Mouse (Mus musculus) embryonic facial prominence, embryonic 10.5 days (tissue): ENCODE measurements around the gene Ngef. TPM values are rescaled to one million over a fixed set of nuclear protein-coding genes. Genes with fewer than 3 reads are reported as not detected.

Source experiments
- DNase-seq: peaks from one replicate; pipeline ENCODE4 v3.0.0-alpha.2; 2017; ENCODE audit warnings: low spot score
- H3K27ac ChIP-seq: fragments of 300-500 bp; sonication (generic); replicated peaks from 2 replicates; pipeline ENCODE4 v1.5.1; 2016; ENCODE audit warnings: mild to moderate bottlenecking
- H3K27me3 ChIP-seq: fragments of 300-500 bp; sonication (generic); replicated peaks from 2 replicates; pipeline ENCODE4 v1.6.1; 2016; ENCODE audit warnings: low read depth, mild to moderate bottlenecking; ENCODE audit not compliant: poor library complexity, severe bottlenecking
- H3K36me3 ChIP-seq: fragments of 300-500 bp; sonication (generic); replicated peaks from 2 replicates; pipeline ENCODE4 v1.6.1; 2016; ENCODE audit warnings: mild to moderate bottlenecking, moderate library complexity
- H3K4me1 ChIP-seq: fragments of 300-500 bp; sonication (generic); 2 replicates; pipeline ENCODE4 v1.6.1; 2016
- H3K4me3 ChIP-seq: fragments of 300-500 bp; sonication (generic); 2 replicates; pipeline ENCODE4 v1.5.1; 2016; ENCODE audit warnings: mild to moderate bottlenecking, moderate library complexity
- H3K9me3 ChIP-seq: fragments of 300-500 bp; sonication (generic); 2 replicates; pipeline ENCODE4 v1.6.1; 2016; ENCODE audit warnings: mild to moderate bottlenecking
- WGBS: fragments of 180-500 bp; shearing (Covaris S2); methylation state at CpG from one replicate; pipeline ENCODE4 v1.1.7; 2016; 5-methylcytosine and 5-hydroxymethylcytosine counted together
- polyA plus RNA-seq: library from polyadenylated mRNA; unstranded; fragments of >200 nt; fragmentation: Nextera tagmentation; extraction: Ambion mirVana; gene quantifications from 2 replicates; pipeline ENCODE4 v1.2.1, GENCODE M21; 2016

The Ngef gene
- polyA plus RNA-seq, 1 experiment from 2014 or later = 1.7 TPM

DNA sequence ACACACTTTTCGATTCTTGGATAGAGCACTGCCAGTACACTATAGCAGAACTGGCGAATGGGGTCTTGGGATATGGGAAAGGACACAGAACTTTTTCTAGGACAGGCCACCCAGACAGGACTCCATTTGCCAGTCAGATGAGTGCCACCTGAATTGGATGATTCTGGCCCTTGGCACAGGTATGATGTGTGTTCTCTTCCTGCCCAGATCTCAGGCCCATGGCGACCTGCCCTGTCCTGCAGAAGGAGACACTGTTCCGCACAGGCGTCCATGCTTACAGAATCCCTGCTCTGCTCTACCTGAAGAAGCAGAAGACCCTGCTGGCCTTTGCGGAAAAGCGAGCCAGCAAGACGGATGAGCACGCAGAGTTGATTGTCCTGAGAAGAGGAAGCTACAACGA is 21.0 kb upstream of the Ngef start:
- no peaks in the 10 kb centered on the region; the same call in 1 of the 2 replicates for H3K27me3 ChIP-seq
- WGBS = 91% methylated on average over 10 of the region's 10 CpGs
- H3K9me3 ChIP-seq = no peaks in the 10 kb centered on the region
- H3K4me1 ChIP-seq = no peaks in the 10 kb centered on the region
- no peak overlapping the region for H3K4me3 ChIP-seq
- H3K36me3 ChIP-seq = no peaks in the 10 kb centered on the region
- no peak overlapping the region for H3K27ac ChIP-seq
- DNase-seq = no peak

DNA sequence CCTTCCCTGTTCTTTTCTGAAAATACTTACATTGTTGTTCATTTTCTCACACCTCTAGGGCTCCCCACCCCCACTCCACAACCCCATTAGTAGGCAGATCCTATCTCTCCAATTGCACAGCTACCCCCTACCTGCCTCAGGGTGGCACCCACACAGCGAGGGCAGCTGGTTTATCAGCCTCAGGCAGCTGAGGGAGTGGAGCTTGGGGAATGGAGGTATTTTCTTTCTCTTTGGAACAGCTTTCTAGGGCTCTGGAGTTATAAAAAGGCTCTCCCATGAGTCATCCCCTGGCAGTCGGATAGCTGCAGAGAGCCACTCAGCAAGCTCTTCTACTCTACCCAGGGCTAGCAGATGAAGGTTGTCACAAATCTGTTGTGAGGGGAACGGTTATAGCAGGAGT is 20.6 kb upstream of the Ngef start:
- no peak overlapping the region for H3K4me3 ChIP-seq
- H3K27ac ChIP-seq = no peak overlapping the region
- H3K27me3 ChIP-seq = no peaks in the 10 kb centered on the region; the same call in 1 of the 2 replicates
- DNase-seq = no peak
- no peaks in the 10 kb centered on the region for H3K36me3 ChIP-seq
- H3K9me3 ChIP-seq = no peaks in the 10 kb centered on the region
- WGBS = 76% methylated on average over 3 of the region's 3 CpGs
- H3K4me1 ChIP-seq = no peaks in the 10 kb centered on the region

DNA sequence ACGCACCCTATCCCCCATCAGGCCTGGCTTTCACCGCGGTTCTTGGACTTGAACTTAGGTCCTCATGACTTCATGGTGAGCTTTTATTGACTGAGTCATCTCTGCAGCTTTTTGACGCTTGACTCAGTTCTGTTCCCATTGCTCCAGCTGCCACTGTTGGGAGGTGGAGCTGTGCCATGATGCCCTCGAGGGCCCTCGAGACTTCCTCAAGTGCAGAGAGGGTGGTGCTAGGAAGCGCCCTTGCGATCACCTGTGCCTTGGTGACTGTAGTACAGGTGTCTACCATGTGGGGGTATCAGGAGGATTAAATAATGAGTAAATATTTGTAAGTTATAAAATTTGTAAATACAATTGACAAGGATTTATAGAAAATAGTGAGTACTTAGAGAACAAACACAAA is 16.3 kb upstream of the Ngef start:
- no peaks in the 10 kb centered on the region for H3K9me3 ChIP-seq
- DNase-seq = no peak
- no peaks in the 10 kb centered on the region for H3K36me3 ChIP-seq
- H3K4me1 ChIP-seq = no peaks in the 10 kb centered on the region
- WGBS = 87% methylated on average over 8 of the region's 8 CpGs
- H3K27ac ChIP-seq = no peak overlapping the region
- H3K4me3 ChIP-seq = no peak overlapping the region
- no peaks in the 10 kb centered on the region; the same call in 1 of the 2 replicates for H3K27me3 ChIP-seq

DNA sequence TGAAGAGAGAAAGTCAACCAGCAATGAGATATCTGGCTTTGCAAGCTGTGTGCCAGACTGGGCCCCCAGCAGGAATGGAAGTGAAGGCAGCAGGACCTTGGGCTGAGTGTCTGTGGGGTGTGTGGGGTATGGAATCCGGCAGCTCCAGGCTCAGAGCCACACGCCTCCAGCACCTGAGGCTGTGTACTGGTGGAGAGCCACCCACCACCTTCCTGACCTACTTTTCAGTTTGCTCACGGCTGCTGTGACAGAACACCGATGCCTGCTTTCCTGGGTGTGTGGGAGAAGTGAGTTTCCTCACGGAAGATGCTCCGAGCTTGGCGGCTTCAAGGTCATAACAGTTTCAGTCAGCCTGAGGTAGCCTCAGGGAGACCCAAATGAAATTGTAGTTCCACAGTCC is 15.5 kb upstream of the Ngef start:
- Histone ChIP-seq H3K4me1 (no peaks in the 10 kb centered on the region), H3K27me3 (no peaks in the 10 kb centered on the region; the same call in 1 of the 2 replicates), H3K27ac (no peak overlapping the region), H3K4me3 (no peak overlapping the region), H3K36me3 (no peaks in the 10 kb centered on the region), H3K9me3 (no peaks in the 10 kb centered on the region)
- 92% methylated on average over 7 of the region's 7 CpGs for WGBS
- no peak for DNase-seq

DNA sequence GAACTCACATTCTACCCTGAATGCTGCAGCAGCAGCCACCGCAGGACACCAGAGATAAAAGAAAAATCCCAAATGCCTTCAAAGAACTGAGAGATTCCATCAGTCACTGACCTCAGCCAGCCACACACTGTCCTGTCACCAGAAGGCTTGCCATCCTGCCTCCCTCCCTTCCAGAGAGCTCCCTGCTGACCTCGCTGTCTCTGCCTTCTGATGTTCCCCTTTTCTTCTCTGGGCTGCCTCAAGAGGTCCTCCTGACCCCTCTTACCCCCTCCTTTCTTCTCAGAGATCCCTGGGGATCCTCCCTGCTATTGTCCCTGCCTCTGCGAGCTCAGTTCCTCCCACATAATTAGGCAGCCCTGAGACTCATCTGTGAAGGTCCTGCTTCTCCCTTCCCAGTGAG is 7.2 kb upstream of the Ngef start:
- no peak overlapping the region for H3K27ac ChIP-seq
- H3K36me3 ChIP-seq = no peaks in the 10 kb centered on the region
- DNase-seq = peak; percentile 20
- H3K27me3 ChIP-seq = peaks cover 26% of the 10 kb centered on the region
- 4% methylated on average over 3 of the region's 3 CpGs for WGBS
- peaks cover 9% of the 10 kb centered on the region; the same call in 1 of the 2 replicates for H3K4me1 ChIP-seq
- no peaks in the 10 kb centered on the region for H3K9me3 ChIP-seq
- H3K4me3 ChIP-seq = no peak overlapping the region

DNA sequence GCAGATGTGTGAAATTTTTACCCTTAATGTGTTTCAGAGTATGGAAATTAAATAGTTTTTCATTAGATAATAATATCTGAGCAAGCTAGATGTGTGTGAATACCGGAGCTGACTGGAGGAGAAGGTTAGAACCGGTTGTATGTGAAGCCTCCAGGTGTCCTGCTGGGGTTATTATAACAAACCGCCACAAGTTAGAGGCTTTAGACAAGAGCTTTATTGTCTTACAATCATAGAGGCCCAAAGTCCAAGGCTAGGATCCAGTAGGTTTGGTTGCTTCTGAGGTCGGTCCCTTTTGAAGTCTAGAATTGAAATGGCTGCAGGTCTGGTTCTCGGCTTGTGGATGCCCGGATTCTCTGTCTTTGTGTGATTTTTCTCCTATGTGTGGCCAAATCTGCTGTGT is 5.3 kb upstream of the Ngef start:
- H3K4me3 ChIP-seq = no peak overlapping the region
- H3K4me1 ChIP-seq = peaks cover 9% of the 10 kb centered on the region
- peaks cover 26% of the 10 kb centered on the region for H3K27me3 ChIP-seq
- no peaks in the 10 kb centered on the region for H3K9me3 ChIP-seq
- no peak overlapping the region for H3K27ac ChIP-seq
- 84% methylated on average over 6 of the region's 6 CpGs for WGBS
- no peaks in the 10 kb centered on the region for H3K36me3 ChIP-seq
- no peak for DNase-seq

DNA sequence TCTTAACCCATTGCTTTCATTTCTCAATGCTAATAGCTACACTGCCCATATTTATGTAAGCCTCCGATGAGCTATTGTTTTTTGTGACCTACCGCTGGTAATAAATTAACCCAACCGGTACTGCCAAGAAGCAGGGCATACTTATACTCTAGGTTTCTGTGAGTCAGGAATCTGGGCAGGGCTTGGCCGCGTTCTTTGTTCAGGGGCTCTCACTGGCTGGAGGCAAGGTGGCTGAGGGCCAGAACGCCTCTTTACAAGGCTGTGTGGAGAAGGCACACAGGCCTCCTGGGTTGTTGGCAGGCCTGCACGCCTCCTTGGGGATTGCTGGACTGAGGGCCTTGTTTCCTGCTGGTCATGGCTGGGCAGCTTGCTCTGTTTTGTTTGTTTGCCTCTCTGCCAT is 1.1 kb upstream of the Ngef start:
- 81% methylated on average over 7 of the region's 7 CpGs for WGBS

DNA sequence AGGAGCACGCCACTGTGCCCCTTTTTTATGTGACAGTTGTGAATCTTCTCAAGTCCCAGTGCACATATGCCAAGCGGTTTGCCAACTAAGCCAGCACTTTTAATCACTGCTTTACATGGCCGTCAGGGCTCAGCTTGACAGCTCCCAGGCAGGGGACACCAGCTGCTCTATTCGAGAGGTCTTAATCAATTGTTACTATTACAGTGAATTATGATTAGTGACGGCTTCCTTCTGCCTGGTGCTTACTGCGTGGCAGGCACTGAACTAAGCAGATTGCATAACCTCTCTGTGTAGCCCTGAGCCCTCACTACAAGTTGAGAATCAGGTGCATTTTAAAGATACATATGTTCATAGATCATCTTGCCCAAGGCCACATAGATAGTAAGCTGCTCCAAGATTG is 683 bp upstream of the Ngef start:
- Histone ChIP-seq H3K27ac (no peak overlapping the region), H3K36me3 (no peaks in the 10 kb centered on the region), H3K4me1 (peaks cover 5% of the 10 kb centered on the region; the same call in 1 of the 2 replicates), H3K27me3 (no peaks in the 10 kb centered on the region), H3K4me3 (no peak overlapping the region), H3K9me3 (no peaks in the 10 kb centered on the region)
- WGBS = 78% methylated on average over 6 of the region's 6 CpGs
- DNase-seq = no peak

More for the DNA sequence above, 1.1 kb upstream of the Ngef start:
- H3K27ac ChIP-seq = no peak overlapping the region
- no peak for DNase-seq
- no peak overlapping the region for H3K4me3 ChIP-seq
- no peaks in the 10 kb centered on the region for H3K36me3 ChIP-seq
- peaks cover 5% of the 10 kb centered on the region; the same call in 1 of the 2 replicates for H3K4me1 ChIP-seq
- no peaks in the 10 kb centered on the region for H3K9me3 ChIP-seq
- H3K27me3 ChIP-seq = no peaks in the 10 kb centered on the region

DNA sequence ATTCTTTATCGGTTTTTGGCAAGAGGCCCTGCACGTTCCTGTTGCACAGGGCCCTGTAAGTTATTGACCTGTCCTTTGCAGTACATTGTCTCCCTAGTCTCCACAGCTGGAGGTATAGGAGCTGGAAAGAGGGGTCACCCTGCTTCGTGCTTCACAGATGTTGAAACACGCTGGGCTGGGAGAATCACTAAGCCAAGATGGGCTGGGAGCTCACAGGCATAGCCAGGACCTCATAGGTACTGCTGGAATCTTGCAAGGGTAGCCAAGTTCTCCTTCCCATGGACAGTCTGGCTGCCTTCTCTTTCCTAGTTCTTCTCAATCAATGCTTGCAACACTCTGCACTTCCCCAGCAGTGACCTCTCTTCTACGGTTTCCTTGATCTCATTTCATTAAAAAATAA is 409 bp downstream of the Ngef start:
- WGBS = 83% methylated on average over 5 of the region's 5 CpGs
- no peak overlapping the region for H3K4me3 ChIP-seq
- H3K9me3 ChIP-seq = no peaks in the 10 kb centered on the region

DNA sequence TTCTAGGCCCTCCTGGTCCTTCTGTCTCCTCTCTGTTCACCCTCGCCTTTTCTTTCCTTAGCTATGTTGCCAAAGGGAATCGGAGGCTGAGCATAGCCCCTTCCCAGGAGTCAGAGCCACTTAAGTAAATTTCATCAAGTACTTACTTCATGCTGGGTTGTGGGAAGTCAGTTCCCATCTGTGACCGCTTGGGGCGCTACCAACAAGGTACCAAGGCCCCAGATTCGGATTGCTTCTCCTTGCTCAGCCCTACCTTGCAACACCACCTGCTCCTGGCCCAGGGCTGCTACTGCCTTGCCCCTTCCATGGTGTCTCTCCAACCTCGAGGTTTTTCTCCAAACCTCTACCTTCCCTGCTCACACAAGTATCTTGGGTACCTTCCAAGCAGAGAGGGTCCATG is 5.3 kb downstream of the Ngef start:
- Histone ChIP-seq H3K27me3 (no peaks in the 10 kb centered on the region), H3K4me3 (no peak overlapping the region), H3K27ac (no peak overlapping the region), H3K36me3 (no peaks in the 10 kb centered on the region), H3K4me1 (peaks cover 5% of the 10 kb centered on the region; the same call in 1 of the 2 replicates), H3K9me3 (no peaks in the 10 kb centered on the region)
- 44% methylated on average over 6 of the region's 6 CpGs for WGBS
- peak; percentile 17 for DNase-seq

More for the DNA sequence above, 409 bp downstream of the Ngef start:
- H3K27ac ChIP-seq = no peak overlapping the region
- peaks cover 5% of the 10 kb centered on the region; the same call in 1 of the 2 replicates for H3K4me1 ChIP-seq
- H3K27me3 ChIP-seq = no peaks in the 10 kb centered on the region
- H3K36me3 ChIP-seq = no peaks in the 10 kb centered on the region
- DNase-seq = no peak

DNA sequence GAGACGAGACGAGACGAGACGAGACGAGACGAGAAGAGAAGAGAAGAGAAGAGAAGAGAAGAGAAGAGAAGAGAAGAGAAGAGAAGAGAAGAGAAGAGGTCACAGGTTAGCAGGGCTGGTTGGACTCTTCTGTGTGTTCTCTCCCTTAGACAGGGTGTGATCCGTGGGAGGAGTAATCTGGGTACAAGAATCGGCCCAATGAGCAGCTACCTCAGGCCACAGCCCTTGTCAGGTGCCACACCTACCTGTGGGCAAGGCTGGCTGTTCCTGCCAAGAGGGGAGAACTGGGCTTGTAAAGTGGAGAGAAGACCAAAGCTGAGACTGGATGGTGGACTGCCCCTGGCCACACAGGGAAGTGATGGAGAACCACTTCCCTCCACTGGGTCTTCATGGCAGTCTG is 7.9 kb downstream of the Ngef start:
- WGBS = 92% methylated on average over 8 of the region's 8 CpGs
- Histone ChIP-seq H3K9me3 (no peaks in the 10 kb centered on the region), H3K27me3 (no peaks in the 10 kb centered on the region), H3K27ac (no peak overlapping the region), H3K4me3 (no peak overlapping the region), H3K36me3 (no peaks in the 10 kb centered on the region), H3K4me1 (peaks cover 9% of the 10 kb centered on the region; the same call in 1 of the 2 replicates)
- no peak for DNase-seq

DNA sequence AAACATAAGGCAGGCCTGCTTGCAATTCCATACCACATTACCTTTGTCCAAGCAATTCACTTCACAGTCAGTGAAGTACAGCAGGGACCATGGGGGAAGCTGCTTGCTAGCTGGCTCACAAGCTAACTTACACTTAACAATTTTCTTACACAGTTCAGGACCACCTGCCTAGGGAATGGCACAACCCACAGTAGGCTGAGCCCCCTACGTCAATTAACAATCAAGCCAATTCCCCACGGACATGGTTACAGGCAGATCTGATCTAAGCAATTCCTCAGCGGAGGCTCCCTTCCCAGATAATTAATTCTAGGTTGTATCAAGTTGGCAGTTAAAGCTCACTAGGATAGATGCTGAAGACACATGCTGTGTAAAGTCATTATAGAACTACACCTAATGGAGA is 10.7 kb downstream of the Ngef start:
- no peak overlapping the region for H3K4me3 ChIP-seq
- H3K27me3 ChIP-seq = 0 out of 2 replicates have a peak, but pooled peaks cover 4% of the 10 kb centered on the region
- no peaks in the 10 kb centered on the region for H3K36me3 ChIP-seq
- peaks cover 9% of the 10 kb centered on the region; the same call in 1 of the 2 replicates for H3K4me1 ChIP-seq
- no peak for DNase-seq
- 71% methylated on average over 3 of the region's 3 CpGs for WGBS
- no peak overlapping the region for H3K27ac ChIP-seq
- H3K9me3 ChIP-seq = no peaks in the 10 kb centered on the region

DNA sequence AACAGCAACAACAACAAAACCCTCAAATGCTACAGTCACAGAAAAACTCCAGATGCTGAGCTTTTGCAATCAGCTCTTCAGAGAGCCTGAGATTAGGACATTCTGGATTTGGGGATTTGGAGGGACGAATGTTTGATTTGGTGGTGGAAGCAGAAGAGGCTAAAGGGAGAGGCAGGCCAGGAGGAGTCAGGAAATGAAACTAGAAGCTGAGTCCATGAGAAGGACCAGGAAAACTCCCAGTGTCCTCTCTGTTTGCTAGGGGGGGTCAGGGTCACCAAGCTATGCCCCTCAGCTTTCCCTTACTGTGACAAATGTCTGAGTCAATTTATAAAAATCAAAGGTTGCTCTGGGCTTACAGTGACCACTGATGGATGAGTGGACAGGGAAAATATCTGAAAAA is 20.1 kb downstream of the Ngef start:
- H3K4me1 ChIP-seq = peaks cover 6% of the 10 kb centered on the region
- H3K27ac ChIP-seq = no peak overlapping the region
- no peaks in the 10 kb centered on the region for H3K36me3 ChIP-seq
- no peaks in the 10 kb centered on the region for H3K9me3 ChIP-seq
- no peaks in the 10 kb centered on the region for H3K27me3 ChIP-seq
- H3K4me3 ChIP-seq = no peak overlapping the region
- DNase-seq = no peak
- 75% methylated on average over 1 of the region's 1 CpGs for whole genome bisulfite sequencing

DNA sequence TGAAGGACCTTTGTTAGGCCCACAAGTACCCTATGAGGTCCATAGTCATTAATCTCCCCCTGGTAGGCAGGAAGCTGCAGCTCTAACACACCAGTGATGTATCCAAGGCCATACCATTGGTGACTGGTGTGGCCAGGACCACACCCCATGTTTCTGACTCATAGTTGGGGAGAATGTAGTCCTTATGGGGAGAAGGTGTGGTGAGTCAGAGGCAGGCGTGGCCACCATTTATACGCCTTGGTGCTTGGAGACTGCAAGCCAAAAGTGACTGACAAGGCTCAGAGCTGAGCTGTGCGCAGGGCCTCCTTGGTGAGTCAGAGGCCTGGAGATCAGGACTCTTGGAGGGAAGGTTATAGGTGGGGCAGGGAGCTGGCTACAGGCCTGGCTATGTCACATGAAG is 22.7 kb downstream of the Ngef start:
- Histone ChIP-seq H3K4me1 (peaks cover 13% of the 10 kb centered on the region), H3K9me3 (no peaks in the 10 kb centered on the region), H3K27me3 (no peaks in the 10 kb centered on the region), H3K27ac (no peak overlapping the region), H3K36me3 (no peaks in the 10 kb centered on the region), H3K4me3 (no peak overlapping the region)
- WGBS = 93% methylated on average over 3 of the region's 3 CpGs
- no peak for DNase-seq
